Mouse (Mus musculus) heart, adult 10 weeks (tissue): Measurements from ENCODE around the gene Ccdc172. TPM values are rescaled to one million over a fixed set of nuclear protein-coding genes. Genes with fewer than 3 reads are reported as not detected.

Source experiments
- polyA plus RNA-seq: library from polyadenylated mRNA; stranded (reverse); fragments of 350-450 nt; fragmentation: Illumina TruSeq; extraction: RNeasy Lipid Tissue Mini Kit (QIAGEN cat#74804); gene quantifications from one replicate; pipeline ENCODE4 v1.2.3, GENCODE M21; 2014; ENCODE audit warnings: low read depth, low replicate concordance

The Ccdc172 gene
- polyA plus RNA-seq: not detected

GRCm38 (mm10) chr19:58511818-58512217 lies at the start of gene Ccdc172:
Ccdc172 (plus strand) TSS chr19:58511993.

Other genes with a start within 250 kb of the Ccdc172 start
- gene Gfra1, start 56.1 kb upstream of the Ccdc172 start, polyA plus RNA-seq: 6.0 TPM
- gene Pnlip, start 140.5 kb downstream of the Ccdc172 start, polyA plus RNA-seq: not detected
- not detected for gene Pnliprp1, start 216.9 kb downstream of the Ccdc172 start, polyA plus RNA-seq
- gene Pnliprp2, start 247.7 kb downstream of the Ccdc172 start, polyA plus RNA-seq: not detected